Mouse (Mus musculus): ENCODE data around the gene Cideb.

Cideb gene

DNA sequence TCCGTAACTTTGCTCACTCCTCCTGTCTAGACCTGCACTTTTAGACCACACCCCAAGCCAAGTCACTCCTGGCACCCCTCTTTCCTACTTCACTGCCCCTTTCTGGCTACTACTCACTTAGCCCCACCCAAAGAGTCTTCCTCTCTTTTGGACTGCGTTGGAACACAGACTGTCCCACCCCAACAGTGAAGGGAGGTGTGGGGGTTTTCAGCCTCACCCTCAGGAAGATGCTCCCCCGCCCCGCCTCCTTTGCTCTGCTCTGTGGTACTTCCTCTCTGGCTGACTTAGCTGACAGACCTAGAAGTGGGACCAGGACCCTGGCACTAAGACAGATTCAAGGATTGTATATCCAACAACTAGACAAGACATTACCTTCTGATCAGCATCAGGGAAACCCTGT lies 7.4 kb upstream of the Cideb start, which contains the start of gene Ltb4r1:
Gene Ltb4r1 (plus strand): TSS at position 267 of the 400 bp plus-strand sequence.
- DNase-seq (ENCODE audit: low spot score in 2 of 2), result no peak

DNA sequence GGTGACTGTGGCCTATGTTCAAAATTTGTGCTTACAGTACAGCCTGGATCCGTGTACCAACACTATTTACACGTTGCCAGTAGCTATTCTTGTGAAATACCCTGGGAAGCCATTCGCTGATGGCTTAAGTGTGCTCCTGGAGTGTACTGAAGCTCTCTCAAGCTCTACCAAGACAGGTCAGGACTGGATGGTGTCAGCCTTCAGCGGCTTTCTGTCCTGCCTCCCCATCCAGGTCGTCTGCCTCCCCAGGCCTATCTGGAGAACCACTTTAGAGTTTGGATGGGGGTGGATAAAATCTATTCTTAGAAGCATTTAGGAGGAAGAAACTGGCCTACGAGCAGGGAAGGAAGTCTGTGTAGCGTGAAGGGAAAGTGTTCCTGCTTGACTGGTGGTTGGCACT lies 4.9 kb upstream of the Cideb start:
- no peak for DNase-seq (ENCODE audit: low spot score in 2 of 2)

DNA sequence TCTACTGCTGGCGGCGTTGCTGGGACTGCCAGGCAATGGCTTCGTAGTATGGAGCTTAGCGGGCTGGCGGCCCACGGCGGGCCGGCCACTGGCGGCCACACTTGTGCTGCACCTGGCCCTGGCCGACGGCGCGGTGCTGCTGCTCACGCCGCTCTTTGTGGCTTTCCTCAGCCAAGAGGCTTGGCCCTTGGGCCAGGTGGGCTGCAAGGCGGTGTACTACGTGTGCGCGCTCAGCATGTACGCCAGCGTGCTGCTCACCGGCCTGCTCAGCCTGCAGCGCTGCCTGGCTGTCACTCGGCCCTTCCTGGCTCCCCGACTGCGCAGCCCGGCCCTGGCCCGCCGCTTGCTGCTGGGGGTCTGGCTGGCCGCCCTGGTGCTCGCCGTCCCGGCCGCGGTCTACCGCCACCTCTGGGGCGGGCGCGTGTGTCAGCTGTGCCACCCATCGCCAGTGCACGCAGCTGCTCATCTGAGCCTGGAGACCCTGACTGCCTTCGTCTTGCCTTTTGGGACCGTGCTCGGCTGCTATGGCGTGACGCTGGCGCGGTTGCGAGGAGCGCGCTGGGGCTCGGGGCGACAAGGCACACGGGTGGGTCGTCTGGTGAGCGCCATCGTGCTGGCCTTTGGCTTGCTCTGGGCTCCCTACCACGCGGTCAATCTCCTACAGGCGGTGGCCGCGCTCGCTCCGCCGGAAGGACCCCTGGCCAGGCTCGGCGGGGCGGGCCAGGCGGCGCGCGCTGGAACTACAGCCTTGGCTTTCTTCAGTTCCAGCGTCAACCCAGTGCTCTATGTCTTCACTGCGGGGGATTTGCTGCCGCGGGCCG lies 4.0 kb upstream of the Cideb start:
- peak in 1 of 2 experiments; percentile 56 for DNase-seq (ENCODE audit: low spot score in 2 of 2)

DNA sequence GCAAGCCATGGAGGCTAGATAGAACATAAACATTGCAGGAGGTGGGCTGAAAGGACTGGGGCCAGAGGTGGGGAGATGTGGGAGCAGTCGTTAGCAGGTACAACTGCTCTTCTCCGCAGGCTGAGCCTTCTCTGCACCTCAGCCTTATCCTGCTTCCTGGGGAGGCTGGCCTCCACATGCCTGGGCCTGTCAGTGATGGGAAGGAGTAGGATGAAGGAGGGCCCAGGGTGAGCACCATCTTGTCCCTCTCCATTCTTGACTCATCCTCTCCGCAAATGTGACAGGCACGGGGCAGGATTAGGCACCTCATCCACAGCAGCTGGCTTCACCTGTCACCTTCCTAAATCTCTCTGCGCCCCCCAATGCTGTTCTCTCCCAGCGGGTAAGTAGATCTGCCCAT lies 2.9 kb upstream of the Cideb start, which contains the start of gene Ltb4r2:
Gene Ltb4r2 (plus strand): TSS at position 266 of the 400 bp plus-strand sequence.
- DNase-seq (ENCODE audit: low spot score in 2 of 2), result no peak

DNA sequence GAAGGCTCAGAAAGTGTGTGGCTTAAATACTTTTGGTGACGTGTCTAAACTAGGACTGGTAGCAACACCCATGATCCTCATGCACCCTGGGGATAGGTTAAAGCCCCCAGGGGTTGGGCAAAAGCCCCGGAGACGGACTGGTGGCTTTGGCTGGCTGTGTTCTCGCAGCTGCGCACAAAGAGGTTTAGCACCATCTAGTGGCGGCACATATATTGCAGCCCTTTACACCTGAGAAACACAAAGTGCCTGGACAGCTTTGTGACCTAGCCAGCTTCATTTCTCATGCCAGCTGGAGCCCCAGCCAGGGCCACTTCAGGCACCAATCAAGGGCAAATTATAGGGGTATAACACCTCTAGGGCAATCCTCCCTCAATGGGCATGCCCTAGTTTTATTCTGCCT lies 1.9 kb upstream of the Cideb start:
- DNase-seq (ENCODE audit: low spot score in 2 of 2), result peak; percentile 54 to 77

DNA sequence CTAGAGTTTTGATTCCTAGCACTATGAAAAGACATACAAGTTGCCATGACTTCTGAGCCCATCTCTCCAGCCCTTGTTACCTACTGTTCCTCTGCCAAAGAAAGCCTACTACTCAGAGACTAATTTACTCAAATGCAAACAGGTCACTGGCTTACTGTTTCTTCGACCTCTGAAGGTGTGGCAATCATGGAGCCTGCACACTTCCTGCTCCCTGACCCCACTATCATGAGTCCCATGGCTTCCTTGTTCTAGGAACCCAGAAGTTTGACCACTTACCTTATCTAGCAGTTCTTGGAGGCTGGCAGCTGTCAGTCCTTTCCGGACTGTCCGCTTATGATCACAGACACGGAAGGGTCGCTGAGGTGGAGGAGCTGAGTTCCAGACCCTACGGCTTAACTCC lies 692 bp downstream of the Cideb start:
- no peak for DNase-seq (ENCODE audit: low spot score in 2 of 2)

DNA sequence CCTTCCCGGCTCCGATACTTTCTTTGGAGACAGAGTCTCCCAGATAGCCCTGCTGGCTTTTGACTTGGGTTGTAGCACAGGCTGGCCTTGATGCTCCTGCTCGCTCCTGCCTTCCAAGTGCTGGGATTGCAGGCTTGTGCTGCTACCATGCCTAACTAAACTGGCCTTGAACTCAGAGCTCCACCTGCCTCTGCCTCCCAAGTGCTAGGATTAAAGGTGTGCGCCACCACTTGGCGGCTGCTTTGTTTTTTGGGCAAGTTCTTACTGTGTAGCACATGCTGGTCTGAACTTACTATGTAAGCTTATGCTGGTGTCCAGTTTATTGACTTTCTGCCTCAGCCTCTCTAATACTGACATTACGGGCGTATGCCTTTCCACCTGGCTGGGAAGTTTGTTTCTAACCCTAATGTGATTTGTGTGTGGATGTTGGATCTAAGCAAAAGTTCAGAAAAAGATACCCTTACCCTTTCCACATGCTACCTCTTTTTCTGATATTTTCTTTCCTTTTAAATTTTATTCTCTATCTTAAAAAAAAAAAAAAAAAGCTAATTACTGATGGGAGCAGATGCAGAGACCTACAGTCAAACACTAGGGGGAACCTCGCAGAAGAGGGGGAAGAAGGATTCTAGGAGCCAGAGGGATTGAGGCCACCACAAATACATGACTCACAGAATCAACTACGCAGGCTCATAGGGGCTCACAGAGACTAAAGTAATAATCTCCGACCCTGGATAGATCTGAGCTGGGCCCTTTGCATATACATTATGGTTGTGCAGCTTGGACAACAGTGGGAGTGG lies 11.0 kb downstream of the Cideb start:
- no peak for DNase-seq (ENCODE audit: low spot score in 2 of 2)

DNA sequence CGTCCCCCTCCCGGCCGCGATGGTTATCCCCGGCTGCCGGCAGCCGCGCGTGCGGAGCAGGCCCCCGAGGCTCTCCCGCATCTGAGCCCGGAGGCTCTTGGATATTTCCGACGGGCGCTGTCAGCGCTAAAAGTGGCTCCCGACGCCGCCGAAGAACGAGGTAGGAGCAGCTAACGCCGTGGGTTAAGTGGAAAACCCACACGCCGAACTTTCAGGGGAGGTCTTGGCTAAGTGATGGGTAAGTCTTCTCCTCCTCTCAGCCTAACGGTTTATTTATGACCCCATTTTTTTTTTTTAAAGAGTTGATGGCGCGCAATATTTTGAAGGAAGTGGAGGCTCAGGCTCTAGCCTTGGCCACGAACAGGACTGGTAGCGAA lies 12.4 kb downstream of the Cideb start:
- no peak for DNase-seq (ENCODE audit: low spot score in 2 of 2)

DNA sequence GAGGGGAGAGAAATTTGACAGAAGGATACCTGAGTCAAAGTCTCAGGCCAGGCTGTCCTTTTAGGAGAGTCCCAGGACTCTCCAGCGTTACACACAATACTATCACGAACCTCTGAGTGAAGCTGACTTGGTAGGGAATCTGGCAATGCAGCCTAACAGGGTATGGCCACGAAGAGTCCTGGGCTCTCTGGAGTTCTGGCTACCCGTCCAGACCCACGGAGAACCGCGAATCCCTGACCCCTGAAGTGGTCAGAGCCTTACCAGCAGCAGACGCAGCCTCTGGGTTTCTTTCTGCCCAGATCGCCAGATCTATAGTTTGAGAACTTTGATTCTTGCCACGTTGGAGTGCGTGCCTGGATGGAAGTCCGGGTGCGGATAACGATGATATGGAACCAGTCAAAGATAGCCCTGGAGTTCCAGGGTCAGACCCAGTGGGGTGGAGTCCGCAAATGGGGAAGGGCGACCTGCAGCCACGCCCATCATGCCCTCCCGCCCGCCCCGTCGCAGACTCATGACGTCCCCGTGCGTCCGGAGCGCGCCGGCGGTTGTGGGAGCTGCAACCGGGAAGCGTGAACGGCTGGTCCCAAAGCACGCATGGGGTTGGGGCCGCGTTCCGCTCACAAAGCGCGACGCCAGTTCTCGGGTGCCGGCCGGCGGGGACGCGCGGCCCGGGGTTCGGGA lies 12.9 kb downstream of the Cideb start, which contains the start of the genes Dhrs1 and Nop9:
Gene Dhrs1 (minus strand): TSS at position 511 of the 681 bp plus-strand sequence.
Gene Nop9 (plus strand): TSS at position 514 of the 681 bp plus-strand sequence.
- DNase-seq (ENCODE audit: low spot score in 2 of 2), result peak; percentile 72 to 86

DNA sequence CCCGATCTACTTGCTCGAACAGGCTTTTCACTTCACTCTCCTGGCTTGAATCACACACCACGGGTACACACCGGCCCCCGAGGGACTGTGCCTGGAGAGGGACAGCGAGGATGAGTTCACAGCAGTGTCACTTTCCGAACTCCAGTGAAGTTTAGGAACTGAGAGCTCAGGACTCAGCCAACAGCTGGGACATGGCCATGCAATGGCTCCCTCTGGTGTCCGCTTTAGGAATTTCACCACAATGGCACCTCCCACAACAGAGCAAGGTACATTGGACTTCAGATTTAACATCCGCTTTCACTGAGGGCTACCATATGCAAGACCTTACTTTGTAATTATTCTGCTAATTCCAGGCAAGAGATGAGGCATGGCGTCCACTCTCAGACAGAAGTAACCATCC lies 14.5 kb downstream of the Cideb start:
- peak; percentile 57 to 82 for DNase-seq (ENCODE audit: low spot score in 2 of 2)

DNA sequence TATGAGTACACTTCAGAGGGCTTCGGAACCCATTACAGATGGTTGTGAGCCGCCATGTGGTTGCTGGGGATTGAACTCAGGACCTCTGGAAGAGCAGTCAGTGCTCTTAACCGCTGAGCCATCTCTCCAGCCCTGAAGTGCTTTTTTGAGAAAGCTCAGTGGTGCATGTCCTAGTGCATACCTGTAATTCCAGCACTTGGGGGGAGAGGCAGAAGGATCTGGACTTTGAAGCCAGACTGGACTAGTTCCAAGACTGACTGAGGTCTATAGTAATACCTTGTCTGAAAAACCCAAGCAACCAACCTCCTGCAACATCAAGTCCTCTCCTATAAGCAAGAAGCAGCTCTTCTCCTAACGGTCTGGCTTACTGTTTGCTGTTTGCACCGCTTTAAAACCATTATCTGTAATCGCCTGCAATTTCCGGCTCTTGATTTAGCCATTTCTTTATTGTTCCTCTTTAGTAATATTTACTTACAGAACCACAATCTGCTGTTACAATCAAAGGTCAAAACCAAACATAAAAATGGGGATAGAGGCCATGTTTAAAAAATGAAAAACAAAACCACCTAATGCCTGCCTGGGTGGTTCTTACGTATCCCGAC lies 21.1 kb downstream of the Cideb start:
- no peak for DNase-seq (ENCODE audit: low spot score in 2 of 2)

DNA sequence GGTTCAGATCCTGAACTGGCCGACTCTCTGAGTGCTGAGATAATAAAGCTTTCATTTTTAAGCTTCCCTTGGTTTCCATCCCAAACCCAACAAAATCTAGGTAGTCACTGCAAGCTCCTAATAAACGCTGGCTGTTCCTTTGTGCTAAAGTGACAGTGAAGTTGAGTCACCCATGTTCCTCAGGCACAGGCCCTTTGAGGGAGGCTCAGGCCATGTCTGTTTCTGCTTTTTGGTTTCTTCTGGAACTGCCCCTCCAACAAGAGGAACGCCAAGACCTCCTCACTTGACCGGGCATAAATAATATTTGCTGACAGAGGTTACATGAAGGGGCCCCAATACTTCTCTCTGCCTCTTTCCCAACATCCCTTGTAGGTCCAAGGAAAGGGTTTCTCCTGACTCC lies 22.5 kb downstream of the Cideb start:
- no peak for DNase-seq (ENCODE audit: low spot score in 2 of 2)

DNA sequence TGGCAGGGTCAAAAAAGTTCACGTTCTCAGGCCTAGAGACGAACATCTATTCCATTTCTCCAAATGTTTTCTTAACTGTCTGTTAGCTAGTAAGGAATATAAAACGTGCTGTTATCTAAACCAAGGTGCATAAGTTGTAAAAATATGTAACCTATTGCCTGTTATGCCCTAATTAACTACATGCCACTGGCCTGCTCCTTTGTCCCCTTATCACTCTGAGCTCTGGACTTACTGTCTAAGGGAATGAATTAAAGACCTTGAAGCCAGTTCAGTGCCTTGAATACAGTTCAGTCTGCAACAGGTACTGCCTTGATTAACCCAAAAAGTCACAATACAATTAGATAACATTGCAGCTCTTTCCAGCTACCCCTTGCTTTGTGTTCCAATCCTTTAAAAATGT lies 22.9 kb downstream of the Cideb start:
- DNase-seq (ENCODE audit: low spot score in 2 of 2), result no peak

DNA sequence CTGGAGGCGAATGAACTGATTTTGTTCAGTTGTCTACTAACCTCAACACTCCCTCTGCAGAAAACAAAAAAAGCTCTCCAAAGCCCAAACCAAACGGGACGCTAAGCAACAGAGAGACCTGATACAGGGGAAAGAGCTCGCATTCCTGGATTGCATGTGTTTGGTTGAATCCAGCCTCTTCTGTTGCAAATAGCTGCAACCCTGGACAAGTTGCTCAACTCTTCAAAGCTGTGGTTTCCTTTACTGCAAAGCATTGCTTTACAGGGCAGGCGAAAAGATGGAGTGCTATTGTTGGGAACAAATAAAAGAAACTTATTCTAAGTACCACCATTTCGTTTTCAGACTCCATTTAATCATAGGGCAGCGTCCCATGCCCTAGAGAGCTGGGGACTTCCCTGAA lies 23.4 kb downstream of the Cideb start:
- no peak for DNase-seq (ENCODE audit: low spot score in 2 of 2)

DNA sequence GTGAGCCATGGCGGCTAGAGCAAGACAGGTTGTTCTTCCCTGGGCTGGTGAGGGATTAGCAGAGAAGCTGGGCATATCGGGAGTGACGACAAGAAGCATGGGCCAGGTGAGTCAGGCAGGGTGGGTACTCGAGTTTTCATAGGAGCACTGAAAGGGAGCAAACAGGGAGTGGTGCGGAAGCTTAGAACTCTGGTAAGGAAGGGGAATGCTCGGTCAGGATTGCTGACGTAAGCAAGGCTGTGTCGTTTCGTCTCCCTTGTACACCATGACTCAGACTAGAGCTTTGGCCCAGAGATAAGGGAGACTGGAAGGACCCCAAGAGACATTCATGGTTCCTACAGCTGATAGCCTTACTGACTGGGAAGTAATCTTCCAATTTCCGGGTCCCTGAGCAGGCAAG lies 24.4 kb downstream of the Cideb start:
- no peak for DNase-seq (ENCODE audit: low spot score in 2 of 2)

DNA sequence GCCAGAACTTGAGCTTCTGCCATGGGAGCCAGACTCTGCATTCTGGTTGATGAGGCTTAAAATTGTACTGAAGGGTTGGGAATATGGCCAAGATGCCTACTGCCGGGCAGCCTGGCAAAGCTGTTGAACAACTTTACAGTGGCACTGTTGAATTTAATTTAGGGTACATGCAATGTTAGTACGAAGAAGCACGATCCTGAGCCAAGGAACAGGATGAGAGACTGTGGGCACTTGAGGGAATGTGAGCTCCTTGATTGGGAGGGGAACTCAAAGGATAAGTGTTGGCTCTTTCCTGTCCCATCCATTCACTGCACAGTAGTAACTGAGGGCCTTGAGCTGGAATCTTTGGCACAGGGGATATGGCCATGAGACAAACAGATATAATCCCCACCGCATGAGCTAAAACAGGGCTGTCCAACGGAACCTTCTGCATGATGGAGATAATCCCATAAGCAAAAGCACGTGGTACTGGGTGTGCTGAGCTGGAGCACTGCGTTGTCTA lies 27.7 kb downstream of the Cideb start:
- DNase-seq (ENCODE audit: low spot score in 2 of 2), result no peak

DNA sequence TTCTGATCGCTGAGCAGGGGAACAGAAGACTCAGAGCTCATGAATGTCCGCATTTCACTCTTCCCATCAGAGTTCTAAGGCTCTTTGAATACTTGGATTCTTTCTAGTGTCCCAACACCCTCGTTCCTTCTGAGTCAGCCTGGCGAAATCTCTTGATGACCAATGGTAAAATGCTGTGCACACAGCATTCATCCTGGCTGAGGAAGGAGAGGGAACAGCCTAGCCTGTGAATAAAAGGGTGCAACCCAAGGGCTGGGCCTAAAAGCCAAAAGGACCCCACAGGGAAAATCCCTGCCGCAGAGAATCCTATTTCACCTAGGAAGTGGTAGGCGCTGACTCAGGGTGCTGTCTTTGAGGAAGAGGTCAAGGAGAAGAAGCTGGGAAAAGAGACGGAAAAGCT lies 28.1 kb downstream of the Cideb start:
- DNase-seq (ENCODE audit: low spot score in 2 of 2), result no peak

DNA sequence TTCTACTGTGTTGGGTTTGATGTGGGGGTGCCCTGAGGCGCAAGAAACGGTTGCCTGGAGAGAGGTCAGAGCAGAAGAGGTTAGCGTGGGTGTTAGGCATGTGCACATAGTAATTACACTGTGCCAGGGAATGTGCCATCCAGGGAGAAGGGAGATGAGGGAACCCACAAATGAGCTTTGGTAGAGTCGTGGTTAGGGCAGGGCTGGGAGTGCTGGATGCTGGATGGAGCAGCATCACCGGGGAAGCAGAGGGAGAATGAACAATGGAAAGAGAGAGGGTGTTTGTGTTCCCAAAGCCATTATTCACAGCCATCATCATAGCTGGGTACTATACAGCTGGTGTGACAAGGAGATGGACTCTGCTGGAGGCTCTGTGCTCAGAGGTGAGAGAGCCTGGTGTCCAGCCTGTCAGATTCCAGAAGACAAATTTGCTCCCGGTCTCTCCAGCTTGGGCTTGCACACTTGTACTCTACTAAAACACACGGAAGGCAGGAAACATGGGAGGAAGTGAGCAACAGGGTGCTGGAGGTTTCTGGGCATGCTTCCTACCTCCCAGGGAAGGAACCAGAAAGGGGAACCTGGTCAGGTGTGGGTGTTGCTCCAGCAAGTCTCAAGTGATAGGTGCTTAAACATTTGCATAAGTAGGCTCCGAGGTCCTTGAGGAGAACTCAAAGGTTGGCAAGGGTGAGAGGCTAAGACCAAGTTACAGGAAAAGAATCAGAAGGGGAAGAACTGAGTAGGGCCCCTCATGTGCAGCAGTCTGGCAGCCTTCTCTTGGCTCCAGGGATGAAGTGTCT lies 30.2 kb downstream of the Cideb start:
- DNase-seq (ENCODE audit: low spot score in 2 of 2), result no peak

DNA sequence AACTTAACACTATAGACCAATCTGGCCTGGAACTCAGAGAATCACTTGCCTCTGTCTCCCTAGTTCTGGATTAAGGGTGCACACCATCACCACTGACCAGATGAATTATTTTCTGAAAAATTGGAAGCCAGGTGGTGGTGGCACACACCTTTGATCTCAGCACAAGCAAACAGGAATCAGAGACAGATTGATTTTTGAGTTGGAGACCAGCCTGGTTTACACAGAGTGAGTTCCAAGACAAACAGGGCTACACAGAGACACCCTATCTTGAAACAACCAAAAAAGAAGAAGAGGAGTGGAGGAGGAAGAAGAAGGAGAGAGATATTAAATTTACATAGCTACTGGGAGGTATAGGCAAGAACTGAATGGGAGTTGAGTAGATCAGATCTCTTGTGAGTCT lies 32.0 kb downstream of the Cideb start:
- DNase-seq (ENCODE audit: low spot score in 2 of 2), result no peak

DNA sequence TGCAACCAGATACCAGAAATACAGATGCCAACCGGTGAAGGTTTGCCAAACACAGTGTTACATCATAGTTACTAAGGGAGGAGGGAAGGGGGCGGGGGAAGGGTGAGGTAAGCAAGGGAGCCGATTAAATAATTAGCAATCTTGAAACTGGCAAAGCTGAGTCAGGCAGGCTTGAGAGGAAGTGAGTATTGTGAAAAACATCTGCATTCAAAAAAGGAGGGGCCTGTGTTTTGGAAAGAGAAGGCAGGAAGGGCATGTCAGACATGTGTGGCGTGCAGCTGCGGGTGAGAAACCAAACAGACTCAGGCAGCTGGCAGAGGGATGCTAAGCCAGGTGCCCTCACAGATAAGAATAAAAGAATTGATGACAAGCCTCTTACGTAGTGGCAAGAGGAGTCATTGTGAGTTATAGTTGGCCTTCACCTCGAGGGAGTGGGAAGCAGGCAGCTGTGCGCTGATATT lies 33.8 kb downstream of the Cideb start:
- no peak for DNase-seq (ENCODE audit: low spot score in 2 of 2)

DNA sequence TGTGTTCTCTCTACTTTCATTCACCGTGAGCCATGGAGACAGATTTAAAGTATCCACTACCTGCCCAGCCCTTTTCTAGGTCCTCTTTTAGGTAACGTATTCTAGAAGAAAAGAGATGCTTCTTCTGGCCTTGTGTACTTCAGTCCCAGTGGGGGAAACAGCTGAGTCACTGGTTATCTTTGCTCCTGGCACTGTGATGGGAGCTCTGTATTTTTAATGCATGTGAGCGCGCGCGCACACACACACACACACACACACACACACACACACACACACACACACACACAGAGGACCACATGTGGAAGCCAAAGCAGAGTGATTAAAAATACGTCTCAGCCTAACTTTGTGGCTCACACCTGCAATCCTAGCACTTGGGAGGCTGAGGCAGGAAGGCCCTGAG lies 34.8 kb downstream of the Cideb start:
- no peak for DNase-seq (ENCODE audit: low spot score in 2 of 2)

Measured in frontal cortex, postnatal 10 days (tissue).